Mouse (Mus musculus): ENCODE results near the gene Gm20388. TPM values are rescaled to one million over a fixed set of nuclear protein-coding genes. Genes with fewer than 3 reads are reported as not detected.
A peak's percentile ranks its signal among the peaks of the same experiment; 100 is the strongest.

Gm20388 gene
- total RNA-seq, 2 experiments from 2014 or later, result 2.4 to 2.6 TPM

DNA sequence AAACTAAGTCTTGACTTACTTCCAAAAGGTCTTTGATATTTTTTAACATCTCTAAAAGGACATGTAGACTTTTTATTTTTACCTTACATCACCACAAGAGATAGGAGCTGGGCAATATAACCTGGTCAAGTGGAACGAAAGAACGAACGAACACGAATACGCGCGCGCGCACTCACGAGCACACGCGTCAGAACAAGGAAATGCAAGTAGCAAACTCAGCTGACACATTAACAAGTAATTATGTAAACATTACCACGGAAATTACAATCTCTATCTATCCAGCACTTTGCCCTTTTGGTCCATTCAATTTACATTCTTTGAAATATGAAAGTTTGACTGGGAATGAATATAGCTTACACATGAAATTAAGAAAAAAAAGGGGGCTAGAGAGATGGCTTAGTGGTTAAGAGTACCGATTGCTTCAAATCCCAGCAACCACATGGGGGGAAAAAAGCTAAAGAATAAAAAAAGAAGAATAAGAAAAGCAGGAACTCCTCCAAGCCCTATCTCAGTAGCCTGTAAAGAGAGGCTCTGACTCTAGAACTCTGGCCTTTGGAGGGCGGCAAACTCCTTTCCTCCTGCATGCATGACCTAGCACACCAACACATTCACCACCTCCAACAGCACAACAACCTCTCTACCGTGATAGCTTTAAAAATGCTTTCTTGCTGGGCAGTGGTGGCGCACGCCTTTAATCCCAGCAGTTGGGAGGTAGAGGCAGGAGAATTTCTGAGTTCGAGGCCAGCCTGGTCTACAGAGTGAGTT, 3072.7 kb downstream of the Gm20388 start:
- TF ChIP-seq CTCF (IDR thresholded peaks at IDR 0.05), result no peak
- intact Hi-C loops (cut with DNase I), result no loop called here
- Histone ChIP-seq H3K27ac (no peak overlapping the region), H3K4me3 (no peak overlapping the region)
- no peak for DNase-seq (ENCODE audit: extremely low spot score in 1 of 2, low spot score in 2 of 2)

GRCm38 (mm10) chr8:122984175-122984574, 3073.5 kb downstream of the Gm20388 start:
- intact Hi-C loops (cut with DNase I), result no loop called here
- no peak for DNase-seq (ENCODE audit: extremely low spot score in 1 of 2, low spot score in 2 of 2)
- TF ChIP-seq CTCF (IDR thresholded peaks at IDR 0.05), result no peak
- no peak overlapping the region for H3K4me3 ChIP-seq
- no peak overlapping the region for H3K27ac ChIP-seq

- H3K27ac ChIP-seq, result no peak overlapping the region
- intact Hi-C loops (cut with DNase I), result no loop called here
- TF ChIP-seq CTCF (IDR thresholded peaks at IDR 0.05), result no peak
- no peak overlapping the region for H3K4me3 ChIP-seq
- no peak for DNase-seq (ENCODE audit: extremely low spot score in 1 of 2, low spot score in 2 of 2)
Observed at GRCm38 (mm10) chr8:122986501-122987184, 3076.0 kb downstream of the Gm20388 start.

- Histone ChIP-seq H3K4me3 (no peak overlapping the region), H3K27ac (0 out of 2 replicates have a peak overlapping the region, but pooled peaks have one; percentile 28)
- TF ChIP-seq CTCF (IDR thresholded peaks at IDR 0.05), result no peak
- intact Hi-C loops (cut with DNase I), result no loop called here
- DNase-seq (ENCODE audit: extremely low spot score in 1 of 2, low spot score in 2 of 2), result no peak
Observed at GRCm38 (mm10) chr8:122987255-122987654, 3076.6 kb downstream of the Gm20388 start.

DNA sequence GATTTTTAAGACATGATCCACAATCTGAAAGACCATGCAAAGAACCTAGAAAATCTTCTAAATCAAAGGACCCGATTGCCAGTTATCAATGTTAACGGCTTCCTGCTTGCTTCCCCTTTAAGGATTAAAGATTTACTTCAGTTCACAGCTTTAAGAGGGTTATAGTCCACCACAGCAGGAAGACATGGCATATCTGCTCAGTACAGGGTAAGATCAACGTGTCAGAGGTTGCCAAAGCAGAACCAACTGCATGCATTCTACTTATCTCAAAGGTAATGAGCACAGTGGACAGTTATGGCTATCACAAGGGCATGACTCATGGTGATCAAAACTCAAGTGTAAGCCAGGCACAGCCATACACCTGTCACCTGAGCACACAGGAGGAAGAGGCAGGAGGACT, 3078.3 kb downstream of the Gm20388 start:
- intact Hi-C loops (cut with DNase I), result no loop called here
- no peak for DNase-seq (ENCODE audit: extremely low spot score in 1 of 2, low spot score in 2 of 2)
- TF ChIP-seq CTCF (IDR thresholded peaks at IDR 0.05), result no peak
- Histone ChIP-seq H3K4me3 (no peak overlapping the region), H3K27ac (no peak overlapping the region)

DNA sequence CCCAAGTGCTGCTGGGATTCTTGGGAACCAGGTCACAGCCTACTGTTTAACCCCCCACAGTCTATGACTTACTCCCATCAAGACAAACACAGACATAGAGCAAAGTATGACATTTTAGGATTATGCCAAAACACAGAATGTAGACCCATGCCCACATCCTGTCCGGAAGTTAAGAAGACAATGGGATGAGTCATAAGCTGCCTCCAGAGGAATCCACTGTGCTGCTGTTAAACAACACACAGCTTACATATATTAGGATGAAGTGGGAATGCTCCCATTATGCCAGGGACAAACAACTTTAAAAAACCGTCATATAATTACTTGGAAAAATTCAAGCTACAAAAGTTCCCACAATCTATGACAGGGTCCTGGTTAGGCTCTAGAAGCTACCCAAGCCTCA, 3079.3 kb downstream of the Gm20388 start:
- Histone ChIP-seq H3K4me3 (no peak overlapping the region), H3K27ac (no peak overlapping the region)
- intact Hi-C loops (cut with DNase I), result no loop called here
- no peak for DNase-seq (ENCODE audit: extremely low spot score in 1 of 2, low spot score in 2 of 2)
- no peak for TF ChIP-seq CTCF (IDR thresholded peaks at IDR 0.05)

- no peak for DNase-seq (ENCODE audit: extremely low spot score in 1 of 2, low spot score in 2 of 2)
- TF ChIP-seq CTCF (IDR thresholded peaks at IDR 0.05), result no peak
- intact Hi-C loops (cut with DNase I), result no loop called here
- Histone ChIP-seq H3K4me3 (no peak overlapping the region), H3K27ac (no peak overlapping the region)
Observed at GRCm38 (mm10) chr8:122991368-122991767, 3080.7 kb downstream of the Gm20388 start.

GRCm38 (mm10) chr8:122992296-122992695, 3081.7 kb downstream of the Gm20388 start:
- Histone ChIP-seq H3K4me3 (no peak overlapping the region), H3K27ac (no peak overlapping the region)
- intact Hi-C loops (cut with DNase I), result no loop called here
- DNase-seq (ENCODE audit: extremely low spot score in 1 of 2, low spot score in 2 of 2), result no peak
- TF ChIP-seq CTCF (IDR thresholded peaks at IDR 0.05), result no peak

- intact Hi-C loops (cut with DNase I), result no loop called here
- DNase-seq (ENCODE audit: extremely low spot score in 1 of 2, low spot score in 2 of 2), result no peak
- H3K27ac ChIP-seq, result no peak overlapping the region
- H3K4me3 ChIP-seq, result no peak overlapping the region
- TF ChIP-seq CTCF (IDR thresholded peaks at IDR 0.05), result no peak
Observed at GRCm38 (mm10) chr8:122993031-122993430, 3082.4 kb downstream of the Gm20388 start.

GRCm38 (mm10) chr8:122993740-122994139, 3083.1 kb downstream of the Gm20388 start:
- intact Hi-C loops (cut with DNase I), result no loop called here
- no peak overlapping the region for H3K27ac ChIP-seq
- no peak overlapping the region for H3K4me3 ChIP-seq
- TF ChIP-seq CTCF (IDR thresholded peaks at IDR 0.05), result no peak
- no peak for DNase-seq (ENCODE audit: extremely low spot score in 1 of 2, low spot score in 2 of 2)

GRCm38 (mm10) chr8:122997963-122998362, 3087.3 kb downstream of the Gm20388 start:
- DNase-seq (ENCODE audit: extremely low spot score in 1 of 2, low spot score in 2 of 2), result no peak
- no peak overlapping the region for H3K4me3 ChIP-seq
- intact Hi-C loops (cut with DNase I), result no loop called here
- no peak overlapping the region for H3K27ac ChIP-seq
- no peak for TF ChIP-seq CTCF (IDR thresholded peaks at IDR 0.05)

- Histone ChIP-seq H3K4me3 (no peak overlapping the region), H3K27ac (no peak overlapping the region)
- DNase-seq (ENCODE audit: extremely low spot score in 1 of 2, low spot score in 2 of 2), result no peak
- intact Hi-C loops (cut with DNase I), result no loop called here
- no peak for TF ChIP-seq CTCF (IDR thresholded peaks at IDR 0.05)
Observed at GRCm38 (mm10) chr8:123000311-123000710, 3089.7 kb downstream of the Gm20388 start.
